Mouse (Mus musculus) leukemia stem cell, adult 10-12 weeks (primary cell): Measurements from ENCODE around the gene Hmx2. TPM values are rescaled to one million over a fixed set of nuclear protein-coding genes. Genes with fewer than 3 reads are reported as not detected.

Experiments
- polyA plus RNA-seq: library from polyadenylated mRNA; stranded (reverse); fragments of >175 nt; gene quantifications from 2 replicates; pipeline ENCODE4 v1.2.3, GENCODE M21; 2012; ENCODE audit warnings: low replicate concordance

Hmx2 gene
- 0.69 TPM in 1 of 2 replicates, not detected in the other for polyA plus RNA-seq

DNA sequence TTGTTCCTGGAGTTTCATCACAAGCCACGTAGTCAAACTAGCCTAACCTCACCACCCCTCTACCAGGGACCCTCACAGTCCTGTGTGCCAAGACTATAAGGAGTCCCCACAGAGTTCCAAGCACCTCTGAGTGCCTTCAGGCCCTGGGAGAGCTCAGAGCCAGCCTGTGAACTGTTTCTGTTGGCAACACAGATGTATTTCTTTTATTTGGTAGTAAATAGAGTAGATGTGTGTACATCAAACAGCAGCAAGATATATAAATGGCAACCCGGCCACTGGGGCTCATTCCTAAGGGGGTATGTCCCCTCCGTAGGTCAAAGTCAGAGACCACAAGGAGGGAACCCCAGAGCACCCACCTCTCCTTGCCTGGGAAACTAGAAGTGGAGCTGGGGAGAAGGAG is at the start of gene Hmx2:
Gene Hmx2 (plus strand): TSS at position 301 of the 400 bp plus-strand sequence.

GRCm38 (mm10) chr7:131542115-131542871 is 6.3 kb upstream of the Hmx2 start, which contains the start of gene Hmx3:
Gene Hmx3, plus strand, starts transcription at chr7:131542867.

GRCm38 (mm10) chr7:131559986-131560696 is 11.6 kb downstream of the Hmx2 start, which contains the start of gene Bub3:
Gene Bub3, plus strand, starts transcription at chr7:131560222.

Other genes with a start within 250 kb of the Hmx2 start
- not detected in 2 replicates for gene Cuzd1, start 226.5 kb upstream of the Hmx2 start, polyA plus RNA-seq
- not detected in 2 replicates for gene Fam24b, start 219.3 kb upstream of the Hmx2 start, polyA plus RNA-seq
- gene Fam24a, start 214.9 kb upstream of the Hmx2 start, polyA plus RNA-seq, result not detected in 2 replicates
- gene 2310057M21Rik, start 186.0 kb upstream of the Hmx2 start, polyA plus RNA-seq, result 14.2 and 14.3 TPM in 2 replicates
- gene Pstk, start 177.6 kb upstream of the Hmx2 start, polyA plus RNA-seq, result 13.3 and 14.2 TPM in 2 replicates
- 3.1 and 21.8 TPM in 2 replicates for gene Ikzf5, start 138.3 kb upstream of the Hmx2 start, polyA plus RNA-seq
- gene Acadsb, start 138.2 kb upstream of the Hmx2 start, polyA plus RNA-seq, result 0.64 and 3.5 TPM in 2 replicates
- gene Hmx3, start 5.9 kb upstream of the Hmx2 start, polyA plus RNA-seq, result not detected in 2 replicates
- 29.9 and 30.3 TPM in 2 replicates for gene Bub3, start 11.4 kb downstream of the Hmx2 start, polyA plus RNA-seq